Mouse (Mus musculus) Patski (cell line): Measurements from ENCODE around the gene Rassf8. TPM values are rescaled to one million over a fixed set of nuclear protein-coding genes. Genes with fewer than 3 reads are reported as not detected.

ENCODE experiments used
- ATAC-seq: fragments of 100-300 bp; one replicate; pipeline ENCODE4 v1.8.0; 2021
- CTCF ChIA-PET: fragments of 350-600 bp; sonication (Branson Sonifier 250); formaldehyde crosslinking; loops from one replicate; lab custom pipeline; 2022; ENCODE audit warnings: inconsistent platforms; lab: Charles Lee
- POLR2A ChIA-PET: fragments of 350-600 bp; sonication (Branson Sonifier 250); formaldehyde crosslinking; loops from one replicate; lab custom pipeline; 2022; ENCODE audit warnings: antibody characterized with exemption, inconsistent platforms; lab: Charles Lee
- DNase-seq: peaks from one replicate; pipeline ENCODE4 v3.0.0-alpha.2; 2011; ENCODE audit warnings: low read depth, low spot score
- H3K27me3 ChIP-seq: fragments of 371-371 bp; one replicate; pipeline ENCODE4 v1.5.1; 2021
- CTCF ChIP-seq: fragments of 100-300 bp; IDR thresholded peaks from one replicate; pipeline ENCODE4 v1.5.1; 2021
- in situ Hi-C: fragments of 300-500 bp; cut with MboI; formaldehyde crosslinking; loops from 3 replicates; pipeline ENCODE4 v1.11.1; 2018; ENCODE audit warnings: low pct_unique_long_range_greater_than_20kb, mixed read lengths
- polyA plus RNA-seq: library from polyadenylated mRNA; unstranded; gene quantifications from one replicate; pipeline ENCODE4 v1.2.3, GENCODE M21; 2021

Rassf8 gene
- polyA plus RNA-seq, 1 experiment from 2014 or later, result 41.8 TPM

DNA sequence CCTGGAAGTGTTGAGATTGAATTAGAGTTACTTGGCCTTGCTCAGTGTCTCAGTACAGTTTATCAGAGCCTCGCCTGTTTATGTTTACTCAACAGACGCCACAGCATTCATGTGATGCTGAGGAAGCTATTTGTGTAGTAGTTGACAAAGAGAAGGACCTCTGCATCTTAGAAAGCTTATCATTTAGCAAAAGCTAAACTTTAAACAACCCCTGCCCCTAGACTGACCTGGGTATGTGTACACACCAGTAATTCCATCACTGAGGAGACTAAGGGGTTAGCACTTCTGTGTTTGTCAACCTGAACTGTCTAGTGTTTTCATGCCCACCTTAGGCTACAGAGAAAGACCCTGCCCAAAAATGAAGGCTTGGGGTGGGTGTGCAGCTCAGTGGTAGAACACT lies 12.9 kb downstream of the Rassf8 start:
- ATAC-seq (no peak), DNase-seq (no peak)
- no peaks in the 10 kb centered on the region for H3K27me3 ChIP-seq
- POLR2A ChIA-PET, result interaction anchor here (0.7 kb wide), 1 partner anchor 67 kb away, joined by 3 read pairs; no protein-coding TSS in a partner anchor
- TF ChIP-seq CTCF, result no peak
- in situ Hi-C loops, result no loop called here
- CTCF ChIA-PET, result interaction anchor here (0.8 to 1.6 kb wide), 2 partner anchors 11 to 33 kb away, joined by 4 to 6 read pairs; no protein-coding TSS in a partner anchor

DNA sequence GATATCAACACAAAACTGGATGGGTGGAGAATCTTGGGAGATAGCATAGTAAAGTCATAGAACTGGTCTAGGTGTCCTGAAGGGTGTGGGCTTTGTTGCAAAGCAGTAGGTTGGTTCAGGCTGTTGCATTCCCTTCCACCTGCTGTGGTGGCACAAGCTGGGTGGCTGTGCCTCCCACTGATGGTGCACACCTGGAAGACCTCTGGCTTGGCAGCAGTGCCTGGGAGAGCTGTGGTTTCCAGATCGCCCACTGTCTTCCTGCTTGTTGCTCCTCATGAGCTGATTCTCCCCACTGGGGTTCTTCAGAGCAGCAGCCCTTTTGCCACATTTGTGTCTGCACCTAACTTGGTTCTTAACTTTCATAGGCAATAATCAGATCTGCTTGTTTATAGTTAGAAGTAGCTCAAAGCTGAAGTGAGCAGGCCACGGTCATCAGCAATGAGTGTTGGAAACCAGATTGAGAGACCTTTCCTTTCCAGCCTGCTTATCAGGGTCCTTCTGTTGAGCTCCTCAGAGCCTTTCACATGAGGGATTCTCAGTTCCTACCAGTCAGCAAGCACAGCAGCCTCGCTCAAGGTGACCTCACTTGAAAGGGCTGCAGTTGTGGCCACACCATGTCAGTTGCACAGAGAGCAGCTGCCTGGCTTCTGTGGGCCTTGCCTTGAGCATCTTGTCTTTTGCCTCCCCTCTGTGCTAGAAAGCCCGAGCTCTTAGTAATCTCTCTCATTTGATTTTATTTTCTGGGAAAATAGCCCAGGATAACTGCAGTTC lies 13.9 kb downstream of the Rassf8 start:
- POLR2A ChIA-PET, result interaction anchor here (0.5 kb wide), 1 partner anchor 167 kb away, joined by 5 read pairs; no protein-coding TSS in a partner anchor
- in situ Hi-C loops, result no loop called here
- CTCF ChIA-PET, result interaction anchor here (1.2 to 1.6 kb wide), 2 partner anchors 13 to 32 kb away, joined by 4 to 6 read pairs; partner anchors contain the start of gene Rassf8
- H3K27me3 ChIP-seq, result no peaks in the 10 kb centered on the region
- no peak for TF ChIP-seq CTCF
- DNase-seq (no peak), ATAC-seq (no peak)

DNA sequence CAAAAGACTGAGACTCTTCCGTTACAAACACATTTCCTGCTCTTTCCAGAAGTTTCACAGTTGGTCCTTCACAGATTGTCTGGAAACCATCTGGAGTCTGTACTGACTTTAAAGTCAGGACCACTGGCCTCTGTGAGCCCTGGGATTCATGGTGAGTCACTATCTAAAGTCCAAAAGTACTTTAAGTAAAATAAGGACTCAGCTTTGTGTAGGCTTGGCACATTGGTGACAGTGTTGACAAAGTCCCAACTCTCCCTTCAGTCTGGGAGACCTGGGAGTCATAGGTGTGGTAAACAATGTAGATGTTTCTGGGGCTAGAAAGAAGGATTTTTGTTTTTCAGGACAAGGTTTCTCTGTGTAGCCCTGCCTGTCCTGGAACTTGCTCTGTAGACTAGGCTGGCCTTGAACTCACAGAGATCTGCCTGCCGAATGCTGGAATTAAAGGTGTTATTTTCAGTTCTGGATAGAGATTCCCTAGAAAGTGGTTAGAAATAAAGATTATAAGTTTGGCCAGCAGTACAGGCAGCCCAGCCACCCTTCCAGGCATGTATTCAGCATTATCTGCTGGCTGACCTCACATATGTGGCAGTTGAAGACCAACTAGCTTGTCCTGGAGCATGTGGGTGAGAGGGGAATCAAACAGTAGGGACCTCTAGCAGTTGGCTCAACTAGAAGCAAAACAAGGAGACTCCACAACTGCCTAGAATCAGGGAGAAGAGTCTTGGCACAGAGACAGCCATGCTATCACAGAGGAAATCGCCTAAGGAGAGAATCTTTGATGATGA lies 14.8 kb downstream of the Rassf8 start:
- in situ Hi-C loops, result no loop called here
- POLR2A ChIA-PET, result no interaction called here
- ATAC-seq (no peak), DNase-seq (no peak)
- TF ChIP-seq CTCF, result no peak
- H3K27me3 ChIP-seq, result no peaks in the 10 kb centered on the region
- CTCF ChIA-PET, result interaction anchor here (1.2 kb wide), 1 partner anchor 14 kb away, joined by 4 read pairs; the partner anchor contains the start of gene Rassf8

DNA sequence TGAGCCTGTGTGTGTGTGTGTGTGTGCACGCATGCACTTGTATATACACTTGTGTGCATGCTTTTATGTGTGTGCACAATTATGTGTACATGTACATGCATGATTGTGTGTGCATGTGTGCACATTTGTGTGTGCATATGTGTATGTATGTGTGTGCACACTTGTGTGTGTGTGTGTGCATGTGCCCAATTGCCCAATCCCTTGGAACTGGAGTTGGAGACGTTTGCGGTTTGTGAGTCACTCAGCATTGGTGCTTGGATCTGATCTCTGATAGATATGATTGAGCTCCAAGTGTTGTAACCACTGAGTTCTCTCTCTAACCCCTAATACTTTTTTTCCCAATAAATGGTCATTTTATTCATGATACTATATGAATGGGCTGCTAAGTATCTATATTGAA lies 15.5 kb downstream of the Rassf8 start:
- TF ChIP-seq CTCF, result no peak
- ChIA-PET POLR2A (no interaction called here), CTCF (interaction anchor here (1.3 kb wide), 1 partner anchor 11 kb away, joined by 4 read pairs; no protein-coding TSS in a partner anchor)
- in situ Hi-C loops, result no loop called here
- H3K27me3 ChIP-seq, result no peaks in the 10 kb centered on the region
- ATAC-seq (no peak), DNase-seq (no peak)

DNA sequence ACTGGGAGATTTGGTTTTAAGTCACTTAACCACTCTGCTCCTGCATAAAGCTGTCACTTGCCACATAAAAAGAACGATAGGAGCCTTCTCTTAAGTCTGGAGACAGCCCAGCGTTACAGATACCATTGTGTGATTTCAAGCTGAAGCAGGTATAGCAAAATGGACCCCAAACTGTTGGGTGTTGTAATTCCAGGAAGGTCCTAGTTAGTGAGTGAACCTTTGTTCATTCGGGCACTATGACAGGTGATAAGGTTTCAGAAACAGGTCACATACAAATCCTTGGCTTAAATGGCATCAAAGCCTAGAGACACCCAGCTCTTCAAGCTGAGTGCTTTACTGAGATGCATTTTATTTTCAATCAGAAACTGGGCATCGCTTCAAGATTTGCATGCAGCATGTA lies 16.5 kb downstream of the Rassf8 start:
- ATAC-seq, result no peak
- in situ Hi-C loops, result no loop called here
- ChIA-PET CTCF (interaction anchor here (1.3 kb wide), 1 partner anchor 12 kb away, joined by 4 read pairs; no protein-coding TSS in a partner anchor), POLR2A (no interaction called here)
- H3K27me3 ChIP-seq, result no peaks in the 10 kb centered on the region
- DNase-seq, result no peak
- no peak for TF ChIP-seq CTCF

DNA sequence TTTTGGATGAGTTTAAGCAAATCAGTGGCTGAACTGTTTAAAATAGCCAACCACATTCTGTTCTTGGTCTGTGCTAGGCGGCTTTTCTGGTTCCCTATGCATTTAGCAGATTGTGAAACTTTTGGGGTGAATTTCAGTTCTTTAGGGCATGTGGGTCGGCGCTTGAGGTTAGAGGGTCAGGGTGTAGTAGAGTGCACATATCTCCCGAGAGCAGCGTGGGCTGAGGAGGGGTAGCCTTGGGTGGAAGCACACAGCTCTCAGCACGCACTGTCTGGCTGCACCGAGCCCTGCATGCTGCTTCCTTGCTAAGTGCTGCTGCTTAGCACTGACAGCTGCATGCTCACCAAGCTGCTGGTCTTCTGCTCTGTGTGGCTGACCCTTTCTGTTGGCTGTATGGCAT lies 18.5 kb downstream of the Rassf8 start:
- ChIA-PET POLR2A (no interaction called here), CTCF (interaction anchor here (0.8 to 2.1 kb wide), 2 partner anchors 9 to 17 kb away, joined by 3 to 5 read pairs; no protein-coding TSS in a partner anchor)
- ATAC-seq (no peak), DNase-seq (no peak)
- TF ChIP-seq CTCF, result no peak
- in situ Hi-C loops, result no loop called here
- H3K27me3 ChIP-seq, result no peaks in the 10 kb centered on the region

DNA sequence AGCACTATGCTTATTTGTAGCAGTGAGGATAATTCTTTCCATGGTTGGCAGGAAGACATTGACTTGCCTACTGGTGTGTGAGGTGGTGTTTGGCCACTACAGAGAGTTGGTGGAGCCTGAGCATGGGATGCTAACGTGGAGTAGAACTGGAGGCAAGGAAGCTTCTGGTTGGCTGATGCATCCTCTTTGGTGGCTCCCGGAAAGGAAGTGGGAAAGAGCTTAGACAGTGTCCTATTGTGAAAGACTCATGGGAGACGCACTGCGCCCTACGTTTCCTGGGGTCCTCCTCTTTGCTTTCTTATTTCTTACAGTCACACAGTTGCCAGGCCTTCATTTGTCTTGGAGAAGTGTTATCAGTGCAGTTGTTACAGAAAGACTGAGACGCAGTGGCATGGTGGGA lies 20.4 kb downstream of the Rassf8 start:
- ChIA-PET POLR2A (no interaction called here), CTCF (interaction anchor here (1.4 to 1.7 kb wide), 3 partner anchors 18 to 324 kb away, joined by 3 to 4 read pairs (median 3); no protein-coding TSS in a partner anchor)
- ATAC-seq (no peak), DNase-seq (no peak)
- no peaks in the 10 kb centered on the region for H3K27me3 ChIP-seq
- in situ Hi-C loops, result no loop called here
- no peak for TF ChIP-seq CTCF

DNA sequence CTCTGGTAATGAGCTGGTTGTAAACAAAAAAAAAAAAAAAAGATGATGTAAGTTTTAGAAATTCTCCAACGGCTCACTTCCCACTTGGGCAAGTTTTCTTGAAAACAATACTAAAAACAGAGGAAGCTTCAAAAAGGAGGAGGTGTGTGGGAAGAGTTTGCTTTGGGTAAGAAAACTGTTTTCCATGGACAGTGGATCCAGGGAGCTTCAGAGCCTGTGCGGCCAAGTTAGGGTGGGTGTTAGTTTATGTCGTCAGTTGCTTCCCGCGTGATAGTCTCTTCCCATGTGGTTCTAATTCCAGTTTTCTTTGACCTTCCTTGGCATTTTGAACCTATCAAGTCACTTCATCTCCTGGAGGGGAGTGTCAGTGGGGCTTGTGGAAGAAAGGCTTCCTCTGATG lies 21.1 kb downstream of the Rassf8 start:
- POLR2A ChIA-PET, result interaction anchor here (1.1 kb wide), 1 partner anchor 20 kb away, joined by 3 read pairs; no protein-coding TSS in a partner anchor
- in situ Hi-C loops, result no loop called here

DNA sequence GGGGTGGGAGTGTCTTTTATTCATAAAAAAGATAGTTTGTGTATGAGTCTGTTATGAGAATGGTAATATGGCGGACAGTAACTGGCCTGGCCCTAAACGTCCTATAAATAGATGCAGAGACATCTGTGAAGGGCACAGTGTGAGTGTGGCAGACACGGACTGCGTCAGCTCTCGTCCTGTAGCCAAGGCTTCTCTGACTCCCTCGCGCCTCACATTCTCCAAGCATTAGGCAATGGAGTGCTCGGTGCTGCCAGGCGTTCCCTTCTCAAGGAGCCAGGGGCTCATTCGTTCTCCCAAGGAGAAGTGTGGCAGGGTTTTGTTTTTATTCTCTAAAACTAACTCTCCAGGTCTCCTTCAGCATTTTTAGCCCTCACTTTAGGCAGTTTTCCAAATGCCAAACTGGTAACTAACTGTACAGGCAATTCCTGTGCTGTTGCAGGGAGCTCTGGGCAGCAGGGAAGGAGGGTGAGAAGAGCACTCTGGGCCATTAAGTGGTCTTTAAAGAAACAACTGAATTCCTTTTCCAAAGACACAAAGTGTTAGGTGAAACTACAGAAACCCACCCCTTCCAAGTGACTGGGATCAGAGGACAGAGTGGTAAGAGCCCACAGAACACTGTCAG lies 22.2 kb downstream of the Rassf8 start:
- in situ Hi-C loops, result no loop called here
- peak; percentile 99 for ATAC-seq
- TF ChIP-seq CTCF, result no peak
- no peaks in the 10 kb centered on the region for H3K27me3 ChIP-seq
- ChIA-PET CTCF (interaction anchor here (0.8 kb wide), 1 partner anchor 24 kb away, joined by 4 read pairs; no protein-coding TSS in a partner anchor), POLR2A (interaction anchor here (0.7 to 1.3 kb wide), 3 partner anchors 21 to 75 kb away, joined by 3 read pairs; partner anchors contain the start of gene Rassf8)
- peak; percentile 63 for DNase-seq

More for the DNA sequence above, 21.1 kb downstream of the Rassf8 start:
- ATAC-seq (no peak), DNase-seq (no peak)
- no peak for TF ChIP-seq CTCF
- CTCF ChIA-PET, result interaction anchor here (1.4 to 1.7 kb wide), 3 partner anchors 19 to 325 kb away, joined by 3 to 4 read pairs (median 3); no protein-coding TSS in a partner anchor
- no peaks in the 10 kb centered on the region for H3K27me3 ChIP-seq

DNA sequence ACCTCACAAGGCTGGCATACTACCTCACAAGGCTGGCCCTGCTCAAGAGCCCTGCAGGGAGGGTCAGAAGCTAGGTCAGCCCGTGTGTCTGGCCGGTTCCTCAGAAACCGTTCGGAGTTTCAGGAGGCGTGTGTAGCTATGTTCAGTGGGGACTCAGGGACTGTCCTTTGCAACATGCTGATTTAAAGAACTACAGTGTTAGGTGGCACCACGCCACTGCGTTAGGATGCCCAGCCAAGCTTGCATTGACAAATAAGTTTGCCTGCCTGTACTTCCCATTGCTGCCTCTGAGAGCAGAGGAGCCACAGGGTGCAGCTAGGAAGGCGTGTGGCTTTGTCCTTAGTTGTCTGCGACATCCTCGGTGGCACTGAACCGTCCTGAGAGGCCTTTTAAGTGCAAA lies 23.3 kb downstream of the Rassf8 start:
- TF ChIP-seq CTCF, result no peak
- ATAC-seq, result no peak
- no peaks in the 10 kb centered on the region for H3K27me3 ChIP-seq
- ChIA-PET POLR2A (no interaction called here), CTCF (interaction anchor here (1.2 to 2.7 kb wide), 3 partner anchors 10 to 352 kb away, joined by 3 to 6 read pairs (median 3); no protein-coding TSS in a partner anchor)
- no peak for DNase-seq
- in situ Hi-C loops, result no loop called here
